Mouse (Mus musculus) forebrain, embryonic 10.5 days (tissue): ENCODE measurements around the gene Sept14. TPM values are rescaled to one million over a fixed set of nuclear protein-coding genes. Genes with fewer than 3 reads are reported as not detected.

Experiments used
- DNase-seq: peaks from one replicate; pipeline ENCODE4 v3.0.0-alpha.2; 2017; ENCODE audit warnings: low spot score; ENCODE audit errors: extremely low spot score
- H3K27ac ChIP-seq: fragments of 300-500 bp; sonication (generic); 2 replicates; pipeline ENCODE4 v1.5.1; 2016; ENCODE audit warnings: mild to moderate bottlenecking
- H3K27me3 ChIP-seq: fragments of 300-500 bp; sonication (generic); 2 replicates; pipeline ENCODE4 v1.6.1; 2016; ENCODE audit warnings: mild to moderate bottlenecking; ENCODE audit not compliant: poor library complexity, severe bottlenecking
- H3K36me3 ChIP-seq: fragments of 300-500 bp; sonication (generic); replicated peaks from 2 replicates; pipeline ENCODE4 v1.6.1; 2016; ENCODE audit warnings: mild to moderate bottlenecking, moderate library complexity
- H3K4me1 ChIP-seq: fragments of 300-500 bp; sonication (generic); 2 replicates; pipeline ENCODE4 v1.6.1; 2016
- H3K4me3 ChIP-seq: fragments of 300-500 bp; sonication (generic); 2 replicates; pipeline ENCODE4 v1.5.1; 2016; ENCODE audit warnings: mild to moderate bottlenecking, moderate library complexity
- H3K9me3 ChIP-seq: fragments of 300-500 bp; sonication (generic); 2 replicates; pipeline ENCODE4 v1.6.1; 2016; ENCODE audit warnings: mild to moderate bottlenecking, moderate library complexity
- WGBS: fragments of 180-500 bp; shearing (Covaris S2); methylation state at CpG from one replicate; pipeline ENCODE4 v1.1.7; 2016; 5-methylcytosine and 5-hydroxymethylcytosine counted together
- polyA plus RNA-seq: library from polyadenylated mRNA; unstranded; fragments of >200 nt; fragmentation: Nextera tagmentation; extraction: Ambion mirVana; gene quantifications from 2 replicates; pipeline ENCODE4 v1.2.1, GENCODE M21; 2016

Gene Sept14
- polyA plus RNA-seq, 1 experiment from 2014 or later = not detected

DNA sequence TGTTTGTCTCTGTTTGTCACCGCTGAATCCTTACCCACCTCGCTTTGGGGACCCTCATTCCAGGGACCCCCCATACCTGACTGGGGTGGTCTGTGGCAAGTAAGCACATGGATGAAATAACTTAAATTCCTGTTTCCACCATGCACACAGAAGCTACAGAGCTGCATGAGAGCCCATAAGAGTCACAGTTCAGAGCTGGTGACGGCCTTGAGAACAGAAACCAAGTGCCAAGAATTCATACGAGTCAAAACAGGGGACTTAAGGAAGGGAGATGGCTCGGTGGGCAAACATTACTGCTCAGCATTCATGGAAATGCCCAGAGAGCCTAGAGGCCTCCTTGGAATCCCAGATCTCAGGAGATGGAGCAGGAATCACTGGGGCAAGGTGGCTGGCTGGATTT, 44.2 kb downstream of the Sept14 start:
- DNase-seq = no peak
- no peaks in the 10 kb centered on the region for H3K9me3 ChIP-seq
- H3K36me3 ChIP-seq = peaks cover 21% of the 10 kb centered on the region
- 96% methylated on average over 5 of the region's 5 CpGs for WGBS
- H3K27me3 ChIP-seq = no peaks in the 10 kb centered on the region
- H3K4me1 ChIP-seq = peaks cover 9% of the 10 kb centered on the region
- no peak overlapping the region for H3K4me3 ChIP-seq
- H3K27ac ChIP-seq = no peak overlapping the region

DNA sequence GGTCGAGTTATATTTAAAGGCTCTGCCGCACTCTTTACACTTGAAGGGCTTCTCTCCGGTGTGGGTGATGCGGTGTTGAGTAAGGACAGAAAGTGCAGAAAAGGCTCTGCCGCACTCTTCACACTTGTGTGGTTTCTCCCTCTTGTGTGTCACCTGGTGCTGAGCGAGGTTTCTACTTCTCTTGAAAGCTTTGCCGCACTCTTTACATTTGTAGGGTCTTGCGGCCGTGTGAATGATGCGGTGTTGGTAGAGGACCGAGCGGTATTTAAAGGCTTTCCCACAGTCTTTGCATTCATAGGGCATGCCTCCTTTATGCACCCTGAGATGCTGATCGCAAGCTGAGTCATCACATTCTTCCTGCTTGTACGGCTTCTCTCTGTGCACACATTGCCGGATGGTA, 50.4 kb downstream of the Sept14 start:
- no peak overlapping the region for H3K27ac ChIP-seq
- H3K4me3 ChIP-seq = no peak overlapping the region
- no peaks in the 10 kb centered on the region for H3K9me3 ChIP-seq
- no peak for DNase-seq
- 96% methylated on average over 15 of the region's 15 CpGs for WGBS
- no peaks in the 10 kb centered on the region for H3K27me3 ChIP-seq
- peaks cover 62% of the 10 kb centered on the region for H3K36me3 ChIP-seq
- no peaks in the 10 kb centered on the region for H3K4me1 ChIP-seq

DNA sequence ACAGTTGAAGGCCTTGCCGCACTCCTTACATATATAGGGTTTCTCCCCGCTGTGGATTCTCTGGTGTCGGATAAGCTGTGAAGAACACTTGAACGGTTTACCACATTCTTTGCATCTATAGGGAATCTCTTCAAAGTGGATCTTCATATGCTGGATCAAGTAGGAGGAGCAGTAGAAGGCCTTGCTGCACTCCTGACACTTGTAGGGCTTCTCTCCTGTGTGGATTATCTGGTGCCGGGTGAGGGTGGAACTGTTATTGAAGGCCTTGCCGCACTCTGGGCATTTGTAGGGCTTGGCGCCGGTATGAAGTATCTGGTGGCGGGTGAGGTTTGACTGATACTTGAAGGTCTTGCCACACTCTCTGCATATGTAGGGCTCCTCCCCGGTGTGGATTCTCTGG, 51.3 kb downstream of the Sept14 start:
- no peaks in the 10 kb centered on the region for H3K4me1 ChIP-seq
- no peak for DNase-seq
- H3K36me3 ChIP-seq = peaks cover 62% of the 10 kb centered on the region
- no peak overlapping the region for H3K27ac ChIP-seq
- no peak overlapping the region for H3K4me3 ChIP-seq
- H3K27me3 ChIP-seq = no peaks in the 10 kb centered on the region
- 97% methylated on average over 10 of the region's 10 CpGs for WGBS
- no peaks in the 10 kb centered on the region for H3K9me3 ChIP-seq

DNA sequence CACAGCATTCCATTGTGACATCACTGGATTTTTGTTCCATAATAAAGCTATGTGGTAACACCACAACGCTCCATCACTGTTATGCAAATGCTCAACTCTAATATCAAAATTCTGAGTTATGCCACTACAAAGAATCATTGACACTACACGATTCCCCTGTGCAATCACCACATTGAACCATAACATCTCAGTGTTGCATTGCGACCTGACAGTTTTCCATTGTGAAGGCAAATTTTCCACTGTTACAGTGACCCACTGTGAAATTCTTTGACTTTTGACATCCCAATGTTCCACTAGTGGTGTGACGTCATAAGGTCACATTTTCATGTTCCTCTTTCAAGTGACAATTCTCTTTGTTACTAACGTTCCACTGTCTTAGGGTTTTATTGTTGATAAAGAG, 57.5 kb downstream of the Sept14 start:
- H3K36me3 ChIP-seq = peaks cover 9% of the 10 kb centered on the region
- DNase-seq = no peak
- 95% methylated on average over 5 of the region's 5 CpGs for WGBS
- H3K27me3 ChIP-seq = no peaks in the 10 kb centered on the region
- H3K4me1 ChIP-seq = no peaks in the 10 kb centered on the region
- no peak overlapping the region for H3K4me3 ChIP-seq
- H3K9me3 ChIP-seq = no peaks in the 10 kb centered on the region
- H3K27ac ChIP-seq = no peak overlapping the region

Other genes starting within 250 kb of the Sept14 start
- 37.3 and 43.3 TPM in 2 replicates for gene Sfswap, start 207.3 kb downstream of the Sept14 start, polyA plus RNA-seq
- 2.9 and 3.4 TPM in 2 replicates for gene Mmp17, start 124.3 kb downstream of the Sept14 start, polyA plus RNA-seq
- 5.9 and 6.6 TPM in 2 replicates for gene Zfp11, start 38.4 kb downstream of the Sept14 start, polyA plus RNA-seq
- 173 and 181 TPM in 2 replicates for gene Mrps17, start 7.0 kb upstream of the Sept14 start, polyA plus RNA-seq
- gene Nipsnap2, start 16.6 kb upstream of the Sept14 start, polyA plus RNA-seq = 75.9 and 79.4 TPM in 2 replicates
- gene Psph, start 78.9 kb upstream of the Sept14 start, polyA plus RNA-seq = 42.1 and 44.9 TPM in 2 replicates
- gene Sumf2, start 138.5 kb upstream of the Sept14 start, polyA plus RNA-seq = 42.2 and 46.3 TPM in 2 replicates
- 1,073 and 1,078 TPM in 2 replicates for gene Chchd2, start 179.0 kb upstream of the Sept14 start, polyA plus RNA-seq
- gene Zbed5, start 187.2 kb upstream of the Sept14 start, polyA plus RNA-seq = 5.6 and 5.8 TPM in 2 replicates
- gene Phkg1, start 190.0 kb upstream of the Sept14 start, polyA plus RNA-seq = 0.15 and 0.26 TPM in 2 replicates
- gene Nupr1l, start 200.0 kb upstream of the Sept14 start, polyA plus RNA-seq = 3.3 and 4.9 TPM in 2 replicates
- gene Vkorc1l1, start 233.5 kb upstream of the Sept14 start, polyA plus RNA-seq = 33.0 and 33.4 TPM in 2 replicates